Mouse (Mus musculus) spleen, postnatal 4 days (tissue): ENCODE measurements around the gene Abca12.

Experiments
- DNase-seq, 2 experiments: peaks; one replicate each; pipeline ENCODE4 v3.0.0; 2022; ENCODE audit warnings: low spot score in 2 of 2

Gene Abca12

DNA sequence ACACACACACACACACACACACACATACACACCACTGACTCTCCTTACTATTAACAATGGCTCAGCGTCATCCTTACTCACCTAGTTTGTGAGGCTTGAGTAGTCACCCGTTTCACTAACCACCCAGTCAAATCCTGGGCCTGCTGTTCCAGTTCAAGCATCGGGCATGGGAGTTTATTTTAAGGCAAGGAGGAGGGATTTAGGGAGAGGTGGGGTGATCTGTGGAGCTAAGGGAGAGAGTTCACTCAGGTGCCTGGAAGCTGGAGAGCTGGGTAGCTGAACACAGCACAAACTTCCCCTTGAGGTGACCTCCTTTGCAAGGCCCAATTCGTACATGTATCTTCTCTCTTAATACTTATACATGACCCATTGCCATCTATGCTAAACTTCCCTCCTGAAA lies 219.4 kb downstream of the Abca12 start:
- no peak for DNase-seq

DNA sequence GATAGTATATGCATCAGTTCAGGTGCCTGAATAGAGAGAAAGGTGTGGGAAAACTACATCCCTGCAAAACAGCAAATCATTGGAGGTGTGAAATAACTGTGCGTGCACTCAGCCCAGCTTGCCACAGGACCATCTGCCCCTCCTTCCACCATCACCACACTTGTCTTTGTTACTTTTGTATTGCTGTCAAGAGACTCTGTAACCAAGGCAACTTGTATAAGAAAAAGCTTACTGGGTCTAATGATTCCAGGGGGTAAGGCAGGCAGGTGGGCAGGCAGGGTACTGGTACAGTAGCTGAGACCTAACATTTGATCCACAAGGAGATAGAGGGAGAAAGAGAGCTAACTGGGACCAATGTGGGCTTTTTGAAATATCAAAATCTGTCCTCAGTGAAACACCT lies 220.8 kb downstream of the Abca12 start:
- DNase-seq: no peak
